Mouse (Mus musculus): ENCODE data around the gene Tm9sf4.

The Tm9sf4 gene

GRCm38 (mm10) chr2:153160844-153161683 lies at the start of gene Tm9sf4:
Gene Tm9sf4, plus strand, starts transcription at chr2:153161303.
- DNase-seq = peak; percentile 94

GRCm38 (mm10) chr2:153115679-153116081 lies 45.4 kb upstream of the Tm9sf4 start:
- peak; percentile 5 for DNase-seq

- DNase-seq = peak; percentile 47
Measured at GRCm38 (mm10) chr2:153117051-153117486, 44.0 kb upstream of the Tm9sf4 start.

GRCm38 (mm10) chr2:153119488-153119887 lies 41.6 kb upstream of the Tm9sf4 start:
- DNase-seq = no peak

DNA sequence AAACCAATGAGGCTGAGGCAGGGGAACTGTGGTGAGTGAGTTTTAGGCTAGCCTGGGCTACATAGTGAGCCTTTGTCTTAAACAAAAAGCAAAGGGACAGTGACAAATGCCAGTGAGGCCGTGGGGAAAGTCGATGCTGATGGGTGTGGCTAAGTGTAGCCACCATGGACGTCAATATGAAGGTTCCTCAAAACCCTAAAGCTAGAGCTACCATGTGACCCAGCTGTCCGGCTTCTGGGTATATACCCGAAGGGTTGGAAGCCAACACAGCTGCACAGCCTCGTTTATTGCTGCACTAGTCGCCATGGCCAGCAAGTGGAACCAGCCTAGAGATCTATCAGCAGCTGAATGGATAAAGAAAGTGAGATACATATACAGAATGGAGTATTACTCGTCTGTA lies 41.0 kb upstream of the Tm9sf4 start:
- DNase-seq = no peak

DNA sequence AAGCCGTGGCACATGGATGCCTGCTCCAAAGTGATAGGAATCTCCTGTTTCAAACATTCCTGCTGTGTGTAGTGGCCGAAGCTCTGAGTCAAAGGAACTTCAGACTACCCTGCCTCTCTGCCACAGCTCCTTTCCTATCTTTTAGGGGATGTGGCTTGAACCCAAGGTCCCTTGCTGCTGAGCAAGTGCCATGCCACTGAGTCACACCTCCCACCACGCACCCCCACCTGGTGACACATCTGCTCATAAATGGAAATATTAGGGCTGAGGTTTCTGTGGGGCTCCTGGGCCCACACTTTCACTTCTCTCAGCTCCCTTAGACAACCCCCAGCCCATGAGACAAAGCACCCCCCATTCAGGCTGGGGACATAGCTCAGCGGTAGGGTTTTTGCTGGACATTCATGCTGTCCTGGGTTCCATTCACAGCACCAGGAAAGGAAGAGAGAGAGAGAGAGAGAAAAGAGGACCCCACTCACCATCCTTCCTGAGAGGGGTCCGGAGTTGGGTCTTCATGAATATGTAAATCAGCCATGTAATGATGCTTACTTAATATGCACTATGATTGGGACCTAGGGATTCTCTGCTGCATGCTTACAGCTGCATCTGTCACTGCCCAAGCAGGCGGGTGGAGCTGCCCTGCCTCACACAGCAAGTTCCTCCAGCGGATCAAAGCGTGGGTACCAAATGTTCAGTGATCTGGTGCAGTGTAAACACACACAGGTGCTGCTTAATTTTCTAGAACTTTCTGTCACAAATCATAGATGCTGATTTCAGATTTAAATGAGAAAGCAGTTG lies 39.1 kb upstream of the Tm9sf4 start:
- DNase-seq = no peak

GRCm38 (mm10) chr2:153122701-153123100 lies 38.4 kb upstream of the Tm9sf4 start:
- no peak for DNase-seq

DNA sequence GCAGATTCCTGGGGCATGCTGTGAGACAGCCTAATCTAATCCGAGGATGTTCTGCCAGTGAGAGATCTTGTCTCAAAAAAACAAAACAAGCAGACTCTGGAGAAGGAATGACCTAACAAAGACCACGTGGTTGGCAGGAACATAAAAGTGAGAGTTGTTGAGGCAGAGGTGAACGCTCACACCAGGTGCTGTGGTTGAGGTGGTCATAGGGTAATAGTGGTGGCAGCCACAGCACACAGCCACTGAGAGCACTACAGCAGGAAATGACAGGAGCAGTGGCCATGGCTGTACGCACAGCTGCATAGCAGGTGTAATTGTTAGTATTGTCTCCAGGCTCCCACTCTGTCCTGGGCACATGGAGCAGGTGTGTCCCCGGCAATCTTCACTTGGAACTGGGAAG lies 35.2 kb upstream of the Tm9sf4 start:
- DNase-seq = no peak

DNA sequence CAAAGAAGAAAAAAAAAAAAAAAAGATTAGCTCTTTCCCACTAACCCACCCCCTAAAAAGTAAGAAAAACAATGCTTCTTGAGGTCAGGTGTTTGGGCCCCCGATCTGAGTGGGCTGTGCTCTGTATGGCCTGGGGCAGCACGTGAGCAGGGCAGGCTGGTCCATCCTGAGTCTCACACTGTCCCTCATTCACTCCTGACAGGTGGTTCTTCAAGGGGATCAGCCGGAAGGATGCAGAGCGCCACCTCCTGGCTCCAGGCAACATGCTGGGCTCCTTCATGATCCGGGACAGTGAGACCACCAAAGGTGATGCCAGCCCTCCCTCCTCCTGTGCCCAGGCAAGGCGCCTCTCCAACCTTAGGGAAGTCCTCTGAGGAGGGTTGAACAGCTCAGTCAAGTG lies 30.1 kb upstream of the Tm9sf4 start:
- DNase-seq = peak; percentile 72

DNA sequence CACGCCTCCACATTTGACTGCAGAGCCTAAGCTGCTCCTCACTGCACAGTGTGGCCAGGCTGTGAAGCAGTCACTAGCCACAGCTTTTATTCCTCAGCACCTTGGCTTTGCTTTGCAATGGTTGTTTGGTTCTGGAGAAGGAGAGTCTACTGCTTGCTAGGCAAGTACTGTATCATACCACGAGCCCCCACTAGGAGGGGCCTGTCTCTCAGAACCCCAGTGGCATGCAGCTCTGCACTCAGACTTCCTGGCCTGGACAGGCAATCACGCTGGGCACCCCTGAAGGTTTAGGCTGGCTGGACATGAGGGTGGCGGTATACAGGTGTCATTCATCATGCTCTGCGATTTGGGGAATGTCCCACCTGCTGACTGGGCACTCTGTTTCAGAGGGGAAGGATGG lies 26.9 kb upstream of the Tm9sf4 start:
- peak; percentile 44 for DNase-seq

DNA sequence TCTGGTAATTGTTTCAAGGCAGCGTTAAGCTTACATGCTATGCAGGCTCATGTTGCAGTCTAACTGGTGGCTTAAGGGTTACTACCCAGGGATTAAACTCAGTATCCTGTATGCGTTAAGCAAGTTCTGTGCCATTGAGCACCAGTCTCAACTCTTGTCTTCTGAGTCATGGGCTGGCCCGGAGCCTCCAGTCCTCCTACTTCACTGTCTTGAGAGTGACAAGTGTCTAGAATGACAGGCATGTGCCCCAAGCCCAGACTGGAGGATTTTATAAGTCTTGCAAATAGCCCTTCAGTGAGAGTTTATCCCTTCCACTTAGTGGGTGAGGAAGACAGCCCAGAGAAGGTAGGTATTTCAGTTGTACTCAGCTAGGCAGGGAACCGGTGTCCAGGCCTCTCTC lies 24.9 kb upstream of the Tm9sf4 start:
- no peak for DNase-seq

DNA sequence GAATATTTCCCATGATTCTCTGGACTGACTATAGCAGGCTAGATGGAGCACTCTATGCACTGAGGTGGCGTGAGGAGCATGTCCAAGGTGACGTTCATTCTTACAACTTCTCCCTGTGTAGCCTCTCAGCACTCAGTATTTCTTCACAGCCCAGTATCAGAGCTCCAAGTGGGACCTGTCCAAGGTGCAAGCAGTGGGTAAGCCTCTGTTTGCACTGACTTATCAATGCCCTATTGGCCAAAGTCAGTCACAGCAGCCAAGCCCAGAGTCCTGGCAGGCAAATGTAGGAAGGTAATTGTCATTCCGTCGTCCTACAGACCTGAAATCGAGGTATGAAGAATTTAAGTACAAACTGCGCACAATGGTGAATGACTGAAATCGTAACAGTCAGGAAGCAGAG lies 21.9 kb upstream of the Tm9sf4 start:
- no peak for DNase-seq

- DNase-seq = no peak
Measured at GRCm38 (mm10) chr2:153139996-153140613, 21.0 kb upstream of the Tm9sf4 start.

DNA sequence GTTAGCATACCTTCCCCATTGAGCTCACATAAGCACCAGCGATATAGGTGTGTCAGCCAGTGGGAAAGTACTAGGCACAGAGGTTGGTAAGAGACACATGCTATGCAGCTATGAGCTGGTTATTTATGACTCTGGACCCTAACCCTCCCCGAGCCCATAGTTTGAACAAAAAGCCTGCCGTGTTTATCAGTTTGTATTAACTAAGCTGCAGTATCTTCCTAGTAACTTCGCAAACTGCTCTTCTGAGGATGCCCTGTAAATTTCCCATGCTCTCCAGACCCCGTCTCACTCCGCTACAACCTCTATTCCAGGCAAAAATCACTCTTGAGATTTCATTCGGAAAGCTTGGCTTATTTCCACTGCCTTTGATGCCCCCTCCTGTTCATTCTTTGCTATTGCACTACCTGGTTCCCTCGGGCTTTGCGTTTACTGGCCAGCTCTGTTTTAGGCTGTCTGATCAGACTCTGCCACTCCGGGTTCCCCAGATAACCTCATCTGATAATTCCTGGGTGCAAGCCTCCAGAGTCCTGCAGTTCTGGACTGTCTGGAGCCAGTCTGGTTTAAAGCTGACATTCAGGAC lies 18.4 kb upstream of the Tm9sf4 start:
- DNase-seq = peak; percentile 54

- no peak for DNase-seq
Measured at GRCm38 (mm10) chr2:153145346-153145745, 15.8 kb upstream of the Tm9sf4 start.

DNA sequence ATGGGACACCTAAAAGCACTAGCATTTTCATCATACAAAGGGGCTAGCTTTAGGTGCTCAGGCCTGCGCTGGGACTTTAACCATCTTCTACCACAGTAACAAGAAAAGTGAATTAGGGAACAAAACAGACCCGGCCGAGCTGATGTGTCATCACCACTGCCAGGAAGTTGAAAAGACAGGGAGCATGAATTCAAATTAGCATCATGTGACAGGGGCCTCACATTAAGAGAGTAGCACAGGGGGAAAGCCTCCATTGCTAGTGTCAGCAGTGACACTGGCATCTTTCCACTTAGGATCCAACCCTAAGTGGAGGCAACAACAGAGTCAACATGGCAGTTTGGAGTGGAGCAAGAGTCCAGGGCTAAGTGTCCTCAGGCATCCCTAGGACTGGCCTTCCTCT lies 13.9 kb upstream of the Tm9sf4 start:
- DNase-seq = no peak

DNA sequence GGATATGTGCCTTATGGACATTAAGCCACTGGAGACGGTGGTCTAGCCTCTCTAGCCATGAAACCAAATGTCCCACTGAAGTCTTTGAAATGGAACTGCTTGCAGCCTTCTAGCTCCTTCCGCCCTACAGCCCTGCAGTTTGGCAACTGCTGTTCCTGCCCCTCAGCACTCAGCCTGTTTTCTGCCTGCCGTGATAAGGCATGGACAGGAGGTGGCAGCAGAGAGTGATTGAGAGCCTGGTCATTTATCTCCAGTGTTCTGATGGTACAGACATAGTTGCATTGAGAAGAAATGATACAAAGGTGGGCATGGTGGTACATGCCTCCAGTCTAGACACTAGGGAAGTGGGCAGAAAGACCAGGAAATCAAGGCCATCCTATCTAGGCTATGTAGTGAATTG lies 13.4 kb upstream of the Tm9sf4 start:
- DNase-seq = peak; percentile 78

- DNase-seq = no peak
Measured at GRCm38 (mm10) chr2:153149742-153150141, 11.4 kb upstream of the Tm9sf4 start.

- DNase-seq = no peak
Measured at GRCm38 (mm10) chr2:153151026-153151425, 10.1 kb upstream of the Tm9sf4 start.

DNA sequence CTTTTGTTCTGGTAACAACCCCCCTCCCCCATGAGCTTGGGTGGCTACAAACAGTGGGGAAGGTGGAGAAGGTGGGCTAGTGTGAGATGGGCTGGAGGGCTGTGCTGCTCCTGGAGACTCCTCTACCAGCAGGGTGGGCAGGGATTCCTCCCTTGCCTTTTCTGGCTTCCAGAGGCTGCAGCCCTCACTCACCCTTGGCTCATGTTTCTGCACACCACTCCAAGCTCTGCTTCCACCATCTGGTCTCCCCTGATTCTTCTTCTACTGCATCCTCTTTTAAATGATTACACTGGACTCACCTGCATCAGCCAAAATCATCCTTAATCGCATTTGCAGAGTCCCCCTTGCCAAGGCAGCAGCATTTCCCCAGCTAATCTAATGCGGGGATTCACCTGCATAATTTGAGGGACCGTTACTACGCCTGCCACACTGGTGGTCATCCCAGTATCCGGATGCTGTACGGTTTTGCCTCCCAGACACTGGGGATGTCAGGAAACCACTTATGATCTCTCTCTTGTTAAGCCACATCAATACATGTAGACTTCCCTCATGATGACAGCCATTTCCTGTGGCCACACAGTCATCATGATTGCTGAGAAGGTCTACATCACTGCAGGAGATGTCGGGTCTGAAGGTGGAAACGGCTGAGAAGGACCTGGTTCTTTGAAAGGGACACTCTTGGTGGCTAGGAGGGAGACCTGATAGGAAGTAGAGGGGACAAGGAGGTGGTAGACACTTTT lies 9.0 kb upstream of the Tm9sf4 start:
- no peak for DNase-seq

GRCm38 (mm10) chr2:153153033-153153450 lies 8.1 kb upstream of the Tm9sf4 start:
- no peak for DNase-seq

- DNase-seq = peak; percentile 58
Measured at GRCm38 (mm10) chr2:153157270-153157669, 3.8 kb upstream of the Tm9sf4 start.
